Mouse (Mus musculus): ENCODE data around the gene Plekhg5.

The Plekhg5 gene

DNA sequence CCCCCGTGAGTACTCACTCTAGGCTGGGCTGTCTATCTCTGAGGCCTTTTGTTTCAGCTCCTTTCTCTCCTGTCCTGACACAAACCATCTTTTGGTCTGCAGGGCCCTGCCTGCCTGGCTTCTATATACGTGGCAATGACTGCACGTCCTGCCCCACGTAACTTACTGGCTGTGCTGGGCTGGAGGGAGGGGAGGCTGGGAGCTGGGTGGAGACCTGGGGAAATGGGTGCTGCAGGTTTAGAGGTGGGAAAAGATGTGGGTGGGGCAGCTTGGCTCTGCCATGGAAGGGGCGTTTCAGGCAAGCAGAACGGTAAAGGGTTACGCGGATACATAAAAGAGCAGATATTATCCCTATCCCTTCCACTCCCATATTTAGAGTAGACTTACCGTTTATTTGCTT lies 45.2 kb downstream of the Plekhg5 start:
- in situ Hi-C loops (cut with MboI; ENCODE audit: low pct_unique_long_range_greater_than_20kb in 1 of 2, low sequenced_read_pairs in 2 of 2, unreplicated experiment in 1 of 2), result no loop called here

DNA sequence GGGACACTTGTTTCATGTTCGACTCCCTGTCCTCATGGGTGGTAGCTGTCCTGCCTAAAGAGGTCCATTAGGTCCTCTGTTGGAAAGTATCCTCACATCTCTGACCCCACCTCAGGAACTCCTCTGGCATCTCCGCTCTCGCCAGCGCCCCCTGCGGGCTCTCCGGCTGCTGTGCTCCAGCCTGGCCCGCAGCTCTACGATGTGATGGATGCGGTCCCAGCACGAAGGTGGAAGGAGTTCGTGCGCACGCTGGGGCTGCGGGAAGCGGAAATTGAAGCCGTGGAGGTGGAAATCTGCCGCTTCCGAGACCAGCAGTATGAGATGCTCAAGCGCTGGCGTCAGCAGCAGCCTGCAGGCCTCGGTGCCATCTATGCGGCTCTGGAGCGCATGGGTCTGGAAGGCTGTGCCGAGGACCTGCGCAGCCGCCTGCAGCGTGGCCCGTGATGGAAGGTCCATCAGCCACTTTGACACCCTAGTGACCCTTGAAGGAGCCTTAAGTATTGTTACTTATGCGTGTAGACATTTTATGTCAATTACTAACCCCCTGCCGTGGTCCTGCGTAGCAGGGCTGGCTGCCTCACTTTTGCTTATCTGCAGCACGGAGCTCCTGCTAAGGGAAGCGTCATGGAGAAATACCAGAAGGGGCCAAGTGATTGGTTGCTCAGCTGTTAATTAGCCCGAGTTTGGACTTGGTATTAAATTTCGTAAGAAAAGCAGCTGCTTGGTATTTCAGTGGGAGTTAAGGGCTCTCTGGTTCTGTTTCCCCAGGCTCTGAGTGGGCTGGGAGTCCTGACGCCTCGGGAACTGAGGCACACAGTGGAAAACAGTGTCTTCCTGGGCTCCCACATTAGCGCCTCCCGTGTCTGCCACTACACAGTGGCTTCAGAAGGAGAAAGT lies 47.3 kb downstream of the Plekhg5 start:
- in situ Hi-C loops (cut with MboI; ENCODE audit: low pct_unique_long_range_greater_than_20kb in 1 of 2, low sequenced_read_pairs in 2 of 2, unreplicated experiment in 1 of 2), result no loop called here

- in situ Hi-C loops (cut with MboI; ENCODE audit: low pct_unique_long_range_greater_than_20kb in 1 of 2, low sequenced_read_pairs in 2 of 2, unreplicated experiment in 1 of 2), result no loop called here
Observed at GRCm38 (mm10) chr4:152120311-152121182, 48.2 kb downstream of the Plekhg5 start.

GRCm38 (mm10) chr4:152121183-152121505 lies 48.8 kb downstream of the Plekhg5 start:
- in situ Hi-C loops (cut with MboI; ENCODE audit: low pct_unique_long_range_greater_than_20kb in 1 of 2, low sequenced_read_pairs in 2 of 2, unreplicated experiment in 1 of 2), result no loop called here

GRCm38 (mm10) chr4:152124361-152124961 lies 52.2 kb downstream of the Plekhg5 start:
- in situ Hi-C loops (cut with MboI; ENCODE audit: low pct_unique_long_range_greater_than_20kb in 1 of 2, low sequenced_read_pairs in 2 of 2, unreplicated experiment in 1 of 2), result no loop called here

DNA sequence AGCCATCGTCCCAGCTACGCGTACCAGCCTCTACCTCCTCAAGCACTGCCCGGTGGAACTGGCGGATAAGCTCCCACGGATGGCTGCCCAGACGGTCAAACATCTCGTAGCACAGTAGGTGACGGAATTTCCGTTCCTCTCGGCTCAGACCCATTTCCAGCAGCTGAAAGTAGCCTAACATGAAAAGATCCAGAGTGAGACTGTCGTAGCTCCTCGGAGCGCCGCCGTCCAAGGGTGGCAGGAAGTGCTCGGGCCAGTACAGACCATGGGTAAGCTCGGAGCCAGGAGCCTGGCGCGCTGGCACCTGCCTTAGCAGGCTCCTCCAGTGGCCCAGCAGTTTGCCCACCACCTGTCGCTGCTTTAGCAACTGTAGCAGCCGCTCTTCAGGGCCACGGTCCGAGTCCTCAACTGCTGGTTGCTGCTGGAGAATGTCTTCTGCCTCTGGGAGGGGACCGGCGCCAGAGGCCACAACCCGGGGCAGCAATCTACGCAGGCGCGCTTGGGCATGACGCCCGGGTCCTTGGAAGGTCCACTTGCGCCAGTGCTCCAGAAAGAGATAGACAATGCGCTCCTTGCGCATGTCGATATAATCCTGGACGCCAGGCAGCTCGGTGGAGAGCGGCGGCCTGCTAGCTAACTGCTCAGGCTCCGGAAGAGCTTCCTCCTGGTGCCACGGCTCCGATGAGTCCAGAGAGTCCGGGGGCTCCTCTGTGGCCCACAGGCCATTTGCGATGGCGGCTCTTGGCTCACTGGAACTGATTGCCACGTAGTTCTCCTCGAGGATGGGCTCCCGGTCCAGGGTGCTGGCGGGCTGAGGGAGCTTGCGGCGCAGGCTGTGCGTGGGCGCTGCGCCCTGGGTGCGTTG lies 53.1 kb downstream of the Plekhg5 start:
- in situ Hi-C loops (cut with MboI; ENCODE audit: low pct_unique_long_range_greater_than_20kb in 1 of 2, low sequenced_read_pairs in 2 of 2, unreplicated experiment in 1 of 2), result no loop called here

DNA sequence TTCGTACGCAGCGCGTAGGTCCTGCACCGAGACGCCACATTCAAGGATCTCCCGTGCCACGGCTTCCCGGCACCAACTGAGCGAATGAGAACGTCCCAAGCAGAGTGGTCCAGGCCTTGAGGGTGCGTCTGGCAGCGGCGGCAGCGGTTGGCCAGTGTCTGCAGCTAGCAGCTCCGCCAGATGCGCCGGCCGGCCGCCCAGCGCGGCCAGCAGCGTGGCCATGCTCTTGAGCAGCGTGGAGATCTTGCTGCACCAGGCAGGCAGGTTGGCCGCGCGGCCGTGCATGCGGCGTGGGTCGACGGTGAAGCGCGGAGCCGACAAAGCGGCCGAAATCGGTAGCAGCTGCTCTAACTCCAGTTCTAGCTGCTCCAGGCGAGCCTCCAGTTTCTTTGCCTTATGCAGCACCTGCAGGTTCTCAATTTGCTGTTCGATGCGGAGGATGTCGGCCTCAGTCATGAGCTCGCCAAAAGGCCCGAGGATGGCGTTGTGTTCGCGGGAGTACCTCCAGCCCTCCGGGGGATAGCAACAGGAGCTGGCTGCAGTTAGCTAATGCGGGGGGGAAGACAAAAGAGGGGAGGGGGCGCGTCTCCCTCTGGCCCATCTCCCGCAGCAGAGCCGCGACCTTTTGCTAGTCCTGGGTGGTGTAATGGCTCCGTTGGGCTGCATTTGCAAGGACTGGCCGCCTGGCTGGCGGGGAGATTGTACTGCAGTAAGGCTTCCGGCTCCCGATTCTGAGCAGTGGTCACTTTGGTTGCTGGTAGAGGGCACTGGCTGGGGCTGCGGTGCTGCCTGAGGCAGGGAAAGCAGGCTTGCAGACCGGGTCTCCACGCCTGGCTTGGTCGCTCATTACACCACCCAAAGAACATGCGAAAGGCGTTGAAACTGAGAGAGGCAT lies 54.0 kb downstream of the Plekhg5 start:
- in situ Hi-C loops (cut with MboI; ENCODE audit: low pct_unique_long_range_greater_than_20kb in 1 of 2, low sequenced_read_pairs in 2 of 2, unreplicated experiment in 1 of 2), result no loop called here

DNA sequence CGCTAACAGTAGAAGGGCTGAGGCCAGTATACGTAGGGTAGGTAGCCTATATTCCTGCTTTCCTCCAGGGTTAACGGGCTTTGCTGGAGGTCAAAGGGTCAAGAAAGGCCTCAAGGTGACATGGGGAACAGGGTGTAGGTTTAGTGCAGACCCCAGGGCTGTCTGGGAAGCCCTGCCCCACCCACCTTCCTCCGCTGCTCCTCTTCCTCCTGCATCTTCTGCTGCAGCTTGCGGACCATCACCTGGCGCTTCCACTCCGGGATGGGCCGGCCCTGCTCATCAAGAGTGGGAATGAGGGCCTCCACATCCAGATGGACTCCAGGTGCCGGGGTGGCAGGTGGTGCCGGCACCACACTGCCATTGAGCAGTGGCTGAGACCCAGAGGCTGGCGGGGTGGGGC lies 55.6 kb downstream of the Plekhg5 start:
- in situ Hi-C loops (cut with MboI; ENCODE audit: low pct_unique_long_range_greater_than_20kb in 1 of 2, low sequenced_read_pairs in 2 of 2, unreplicated experiment in 1 of 2), result no loop called here

DNA sequence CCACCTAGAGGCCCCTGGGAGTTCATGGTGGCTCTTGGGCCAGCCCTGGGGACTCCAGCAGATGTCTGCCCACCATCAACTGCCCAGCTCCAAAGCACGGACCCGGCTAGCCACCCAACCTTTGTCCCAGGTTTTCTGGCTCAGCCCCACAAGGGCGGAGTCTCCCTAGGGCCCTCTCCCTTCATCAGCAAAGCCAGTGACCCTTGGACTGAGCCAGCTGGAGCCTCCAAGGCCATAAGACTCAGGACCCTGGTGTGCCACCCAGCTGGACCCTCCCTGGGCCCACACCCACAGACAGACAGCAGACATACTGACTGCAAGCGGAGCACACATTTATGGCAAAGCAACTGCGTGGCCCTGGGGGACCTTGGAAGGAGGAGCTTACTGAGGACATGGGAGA lies 56.5 kb downstream of the Plekhg5 start:
- in situ Hi-C loops (cut with MboI; ENCODE audit: low pct_unique_long_range_greater_than_20kb in 1 of 2, low sequenced_read_pairs in 2 of 2, unreplicated experiment in 1 of 2), result no loop called here

DNA sequence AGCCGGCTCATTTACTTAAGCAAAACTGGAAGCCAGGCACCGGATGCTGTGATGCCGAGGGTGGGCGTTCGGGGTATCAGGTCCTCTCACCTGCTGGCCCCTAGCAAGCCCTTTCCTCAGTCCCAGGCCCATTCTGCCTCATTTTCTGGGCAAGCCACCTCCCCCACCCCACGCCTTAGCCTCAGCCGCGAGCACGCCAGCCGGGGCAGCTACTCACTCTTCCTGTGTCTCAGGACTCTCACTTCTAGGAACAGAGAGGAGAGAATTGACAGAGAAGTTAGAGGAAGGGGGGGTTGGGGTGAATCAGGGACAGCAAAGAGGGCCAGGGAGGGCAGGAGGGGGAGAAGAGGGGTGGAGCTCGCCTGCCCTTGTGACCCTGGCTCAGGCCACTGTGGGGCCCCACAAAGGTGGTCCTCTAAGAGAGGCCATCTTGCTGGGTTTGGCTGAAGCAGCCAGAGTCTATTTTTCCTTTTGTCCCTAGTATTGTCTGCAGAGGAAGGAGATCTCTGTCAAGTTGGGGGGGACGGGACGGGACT lies 57.2 kb downstream of the Plekhg5 start:
- in situ Hi-C loops (cut with MboI; ENCODE audit: low pct_unique_long_range_greater_than_20kb in 1 of 2, low sequenced_read_pairs in 2 of 2, unreplicated experiment in 1 of 2), result no loop called here

DNA sequence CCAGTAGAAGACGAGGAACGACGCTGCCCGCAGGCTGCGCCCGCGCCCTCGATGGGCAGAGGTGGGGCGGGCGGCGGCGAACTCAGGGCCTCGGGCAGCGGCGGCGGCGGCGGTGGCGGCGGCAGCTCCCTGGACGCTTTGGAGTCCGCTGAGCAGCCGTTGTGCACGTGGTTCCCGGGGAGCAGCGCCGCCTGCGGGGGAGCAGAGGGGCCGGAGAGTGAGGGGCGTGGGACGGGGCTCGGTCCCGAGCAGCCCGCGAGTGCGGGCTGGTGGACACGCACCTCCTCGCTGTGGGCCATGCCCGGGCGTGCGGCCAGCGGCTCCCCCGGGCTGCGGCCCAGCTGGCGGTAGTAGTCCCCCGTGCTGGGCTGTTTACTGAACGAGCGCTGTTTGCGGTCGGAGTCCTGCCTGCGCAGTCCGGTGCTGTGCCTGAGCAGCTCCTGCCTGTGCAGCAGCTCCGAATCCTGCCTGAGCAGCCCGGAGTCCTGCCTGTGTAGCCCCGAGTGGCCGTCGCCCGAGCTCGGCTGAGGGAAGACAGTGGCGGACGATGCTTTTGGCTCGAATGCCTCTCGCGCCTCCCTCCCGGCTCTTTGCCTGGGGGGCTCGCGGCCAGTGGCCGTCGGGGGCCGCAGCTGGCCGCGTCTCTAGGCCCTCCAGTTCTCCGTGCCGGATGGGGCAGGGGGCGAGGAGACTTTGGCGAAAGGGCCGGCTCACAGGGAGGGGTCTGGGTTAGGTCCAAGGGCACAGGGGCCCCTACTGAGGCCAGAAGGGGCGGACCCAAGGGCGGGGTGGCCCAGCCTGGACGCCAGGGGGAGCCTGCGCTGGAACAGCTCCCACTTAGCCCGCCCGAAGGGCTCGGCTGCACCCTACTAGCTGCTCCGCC lies 58.7 kb downstream of the Plekhg5 start:
- in situ Hi-C loops (cut with MboI; ENCODE audit: low pct_unique_long_range_greater_than_20kb in 1 of 2, low sequenced_read_pairs in 2 of 2, unreplicated experiment in 1 of 2), result no loop called here

- in situ Hi-C loops (cut with MboI; ENCODE audit: low pct_unique_long_range_greater_than_20kb in 1 of 2, low sequenced_read_pairs in 2 of 2, unreplicated experiment in 1 of 2), result no loop called here
Observed at GRCm38 (mm10) chr4:152131809-152132771, 59.8 kb downstream of the Plekhg5 start.

DNA sequence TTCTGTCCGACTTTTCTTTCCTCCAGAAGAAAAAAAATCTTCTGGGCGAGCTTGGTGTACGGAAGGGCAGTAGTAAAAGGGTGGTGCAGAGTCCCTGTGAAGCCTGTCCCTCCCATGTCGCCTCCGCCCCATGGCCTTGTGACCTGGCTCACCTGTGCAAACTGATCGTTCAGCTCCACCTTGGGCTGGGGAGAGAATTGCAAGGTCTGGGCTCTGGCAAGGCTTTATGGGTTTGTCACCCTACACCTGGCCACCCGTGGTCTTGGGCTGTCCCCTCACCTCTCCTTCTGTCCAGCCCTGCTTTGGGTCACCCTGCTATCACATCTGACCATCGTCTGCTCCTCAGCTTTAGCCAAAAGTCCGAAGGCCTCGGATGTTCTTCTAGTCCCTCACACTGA lies 60.5 kb downstream of the Plekhg5 start:
- in situ Hi-C loops (cut with MboI; ENCODE audit: low pct_unique_long_range_greater_than_20kb in 1 of 2, low sequenced_read_pairs in 2 of 2, unreplicated experiment in 1 of 2), result no loop called here

- in situ Hi-C loops (cut with MboI; ENCODE audit: low pct_unique_long_range_greater_than_20kb in 1 of 2, low sequenced_read_pairs in 2 of 2, unreplicated experiment in 1 of 2), result no loop called here
Observed at GRCm38 (mm10) chr4:152133213-152133612, 60.9 kb downstream of the Plekhg5 start.

DNA sequence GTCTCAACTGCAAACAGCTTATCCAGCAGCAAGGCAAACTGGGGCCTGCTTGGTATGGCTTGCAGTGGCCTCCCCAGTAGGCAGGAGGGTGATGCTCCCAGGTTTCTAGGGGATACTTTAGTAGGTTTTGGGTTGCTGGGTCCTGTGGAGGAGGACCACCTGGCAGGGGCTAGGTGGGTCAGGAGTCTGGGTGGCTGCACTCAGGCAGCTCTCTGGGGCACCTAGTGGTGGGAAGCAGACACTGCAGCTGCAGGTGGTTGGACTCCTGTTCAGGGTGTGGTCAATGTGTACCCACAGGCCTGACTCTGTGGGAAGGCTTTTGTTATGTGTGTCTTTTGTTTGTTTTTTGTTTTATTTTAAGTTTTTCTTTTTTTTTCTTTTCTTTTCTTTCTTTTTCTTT lies 62.2 kb downstream of the Plekhg5 start:
- in situ Hi-C loops (cut with MboI; ENCODE audit: low pct_unique_long_range_greater_than_20kb in 1 of 2, low sequenced_read_pairs in 2 of 2, unreplicated experiment in 1 of 2), result no loop called here
